Mouse (Mus musculus): ENCODE data around the gene Bmpr2.

Bmpr2 gene

DNA sequence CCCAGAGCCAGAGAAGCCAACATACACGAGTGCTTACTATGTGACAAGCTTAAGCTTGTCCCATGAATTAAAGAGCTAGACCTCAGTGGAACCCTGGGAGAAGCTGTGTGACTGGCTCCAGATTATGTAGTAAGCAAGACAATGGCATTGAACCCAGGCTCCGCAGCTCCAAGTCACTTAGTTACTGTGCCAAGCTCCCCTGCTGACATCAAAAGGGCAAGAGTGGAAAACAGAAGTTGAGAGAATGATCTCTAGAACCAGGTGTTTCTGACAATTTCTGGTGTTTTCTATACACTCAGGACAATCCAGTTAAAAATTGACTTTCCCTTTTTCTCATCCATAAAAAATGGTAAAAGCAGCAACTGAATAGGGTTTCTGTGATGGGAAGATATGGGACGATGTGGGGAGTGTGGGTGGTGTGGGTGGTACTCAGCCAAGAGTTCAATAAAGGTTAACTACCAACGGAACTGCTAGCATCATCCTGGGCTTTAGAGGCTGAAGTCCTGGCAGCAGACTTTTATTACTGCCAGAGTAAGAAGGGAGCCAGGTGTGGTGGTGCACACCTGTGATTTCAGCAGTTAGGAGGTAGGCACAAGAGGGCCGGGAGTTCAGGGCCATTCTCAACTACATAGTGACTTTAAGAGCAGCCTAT, 134.1 kb downstream of the Bmpr2 start:
- DNase-seq (ENCODE audit: low spot score in 2 of 2): no peak

- no peak for DNase-seq (ENCODE audit: low spot score in 2 of 2)
Observed at GRCm38 (mm10) chr1:59899679-59900078, 136.5 kb downstream of the Bmpr2 start.

GRCm38 (mm10) chr1:59901082-59901876, 138.1 kb downstream of the Bmpr2 start:
- DNase-seq (ENCODE audit: low spot score in 2 of 2): no peak

DNA sequence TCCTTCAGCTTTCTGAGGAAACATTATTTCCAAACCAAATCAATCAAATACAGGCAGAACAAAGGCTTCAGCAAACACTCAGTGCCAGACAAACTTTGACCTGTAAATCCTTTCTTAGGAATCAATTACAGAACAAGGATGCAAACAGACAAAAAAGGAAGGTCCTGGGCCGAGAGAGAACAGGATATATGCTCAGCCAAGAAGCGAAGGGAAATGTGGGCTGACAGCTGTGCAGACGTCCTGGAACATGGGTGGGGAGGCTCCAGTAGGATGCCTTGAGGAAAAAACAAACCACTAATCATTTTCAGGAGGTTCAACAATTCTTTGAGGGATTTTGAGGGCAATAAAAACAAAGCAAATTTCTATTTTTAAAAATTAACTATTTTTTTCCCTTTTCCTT, 139.4 kb downstream of the Bmpr2 start:
- DNase-seq (ENCODE audit: low spot score in 2 of 2): no peak

DNA sequence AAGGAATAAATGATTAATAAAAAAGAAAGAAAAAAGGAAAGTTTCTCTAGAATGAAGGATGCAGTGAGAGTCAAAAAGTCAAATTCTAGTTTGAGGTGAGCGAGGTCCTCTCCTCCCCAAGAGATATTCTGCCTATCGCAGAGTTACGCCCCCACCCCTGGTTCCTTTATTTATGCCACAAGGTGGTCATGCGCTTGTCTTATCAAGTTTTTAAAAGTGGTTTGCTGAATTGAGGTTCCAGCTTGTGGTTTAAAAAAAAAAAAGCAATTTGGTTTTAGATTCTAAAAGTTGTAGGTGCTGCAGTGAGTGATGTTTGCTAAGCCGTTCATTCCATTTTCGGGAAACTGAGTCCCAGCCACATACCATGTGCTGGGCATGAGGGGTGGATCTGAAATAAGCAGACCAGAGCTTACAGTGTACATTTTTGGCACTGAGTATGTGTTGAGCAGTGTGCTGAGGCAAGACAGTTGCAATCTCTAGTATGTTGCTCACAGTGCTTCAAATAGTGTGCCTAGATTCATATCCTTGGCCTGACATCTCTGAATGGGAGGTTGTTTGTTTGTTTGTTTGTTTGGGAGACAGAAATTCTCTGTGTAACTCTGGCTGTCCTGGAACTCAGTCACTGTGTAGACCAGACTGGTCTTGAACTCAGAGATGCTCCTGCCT, 141.6 kb downstream of the Bmpr2 start:
- DNase-seq (ENCODE audit: low spot score in 2 of 2): no peak

- DNase-seq (ENCODE audit: low spot score in 2 of 2): no peak
Observed at GRCm38 (mm10) chr1:59905916-59906315, 142.7 kb downstream of the Bmpr2 start.

- no peak for DNase-seq (ENCODE audit: low spot score in 2 of 2)
Observed at GRCm38 (mm10) chr1:59906819-59907521, 143.8 kb downstream of the Bmpr2 start.

- no peak for DNase-seq (ENCODE audit: low spot score in 2 of 2)
Observed at GRCm38 (mm10) chr1:59907700-59908099, 144.5 kb downstream of the Bmpr2 start.

DNA sequence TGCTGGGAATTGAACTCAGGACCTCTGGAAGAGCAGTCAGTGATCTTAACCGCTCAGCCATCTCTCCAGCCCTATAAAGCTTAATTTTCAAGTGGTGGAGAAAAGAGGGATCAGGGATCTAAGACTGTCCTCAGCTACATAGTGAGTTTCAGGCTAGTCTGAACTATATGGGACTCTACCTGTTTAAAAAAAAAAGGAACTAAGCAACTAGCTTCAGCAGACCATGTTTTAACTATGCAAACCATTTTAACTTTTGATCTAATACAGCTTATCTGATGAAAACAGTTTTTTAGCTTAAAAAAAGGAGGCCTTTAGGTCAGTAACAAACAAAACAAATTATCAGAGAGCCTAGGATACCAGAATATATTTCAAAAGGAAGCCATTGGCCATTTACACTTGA, 147.7 kb downstream of the Bmpr2 start:
- no peak for DNase-seq (ENCODE audit: low spot score in 2 of 2)

- DNase-seq (ENCODE audit: low spot score in 2 of 2): peak; percentile 99
Observed at GRCm38 (mm10) chr1:59912413-59913157, 149.4 kb downstream of the Bmpr2 start, which contains the start of gene Fam117b. Gene Fam117b, plus strand, starts transcription at chr1:59913006.

DNA sequence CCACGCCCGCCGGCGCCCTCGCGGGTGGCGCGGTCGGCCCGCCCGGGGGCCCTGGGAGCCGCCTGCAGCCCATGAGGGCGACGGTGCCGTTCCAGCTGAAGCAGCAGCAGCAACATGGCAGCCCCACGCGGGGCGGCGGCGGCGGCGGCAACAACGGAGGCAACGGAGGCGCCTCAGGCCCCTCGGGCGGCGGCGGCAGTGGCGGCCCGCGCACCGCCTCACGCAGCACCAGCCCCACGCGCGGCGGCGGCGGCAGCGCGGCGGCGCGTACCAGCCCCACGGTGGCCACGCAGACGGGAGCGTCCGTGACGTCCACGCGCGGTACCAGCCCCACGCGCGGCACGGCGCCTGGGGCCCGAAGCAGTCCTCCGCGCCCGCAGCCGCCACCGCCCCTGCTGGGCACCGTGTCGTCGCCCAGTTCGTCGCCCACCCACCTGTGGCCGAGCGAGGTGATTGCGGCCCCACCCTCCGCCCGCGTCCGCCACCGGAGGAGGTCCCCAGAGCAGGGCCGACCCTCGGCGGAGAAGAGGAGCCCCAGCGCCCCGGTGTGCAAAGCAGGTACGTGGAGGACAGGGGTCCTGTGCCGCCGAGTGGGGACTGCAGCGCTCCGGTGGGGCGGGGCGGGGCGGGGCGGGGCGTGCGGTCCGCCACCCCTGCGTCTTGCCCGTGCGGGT, 150.1 kb downstream of the Bmpr2 start:
- peak; percentile 77 to 81 for DNase-seq (ENCODE audit: low spot score in 2 of 2)

- no peak for DNase-seq (ENCODE audit: low spot score in 2 of 2)
Observed at GRCm38 (mm10) chr1:59913869-59914225, 150.6 kb downstream of the Bmpr2 start.

DNA sequence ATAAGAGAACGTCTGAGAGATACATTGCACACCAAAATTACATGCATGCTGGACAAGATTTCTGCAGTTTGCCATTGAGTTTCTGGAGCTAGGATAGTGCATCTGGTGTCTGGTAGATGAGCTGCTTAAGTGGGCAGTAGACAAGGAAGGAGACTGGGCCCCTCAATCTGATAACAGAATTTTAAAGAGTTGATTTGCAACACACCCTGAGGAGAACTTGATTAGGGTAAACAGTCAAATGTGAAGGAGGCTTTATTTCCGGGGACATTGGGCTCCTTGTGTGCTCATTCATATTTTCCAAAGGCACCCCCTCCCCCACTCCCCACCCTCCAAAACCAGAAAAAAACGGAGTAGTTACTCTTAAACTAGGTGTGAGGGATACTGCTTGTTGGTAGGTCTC, 151.6 kb downstream of the Bmpr2 start:
- DNase-seq (ENCODE audit: low spot score in 2 of 2): no peak

GRCm38 (mm10) chr1:59915843-59916610, 152.8 kb downstream of the Bmpr2 start:
- peak in 1 of 2 experiments; percentile 34 for DNase-seq (ENCODE audit: low spot score in 2 of 2)

GRCm38 (mm10) chr1:59917401-59917800, 154.2 kb downstream of the Bmpr2 start:
- no peak for DNase-seq (ENCODE audit: low spot score in 2 of 2)

- no peak for DNase-seq (ENCODE audit: low spot score in 2 of 2)
Observed at GRCm38 (mm10) chr1:59918075-59918474, 154.9 kb downstream of the Bmpr2 start.

GRCm38 (mm10) chr1:59923201-59923600, 160.0 kb downstream of the Bmpr2 start:
- no peak for DNase-seq (ENCODE audit: low spot score in 2 of 2)

GRCm38 (mm10) chr1:59923673-59924072, 160.5 kb downstream of the Bmpr2 start:
- DNase-seq (ENCODE audit: low spot score in 2 of 2): no peak

- DNase-seq (ENCODE audit: low spot score in 2 of 2): no peak
Observed at GRCm38 (mm10) chr1:59924411-59924810, 161.2 kb downstream of the Bmpr2 start.

DNA sequence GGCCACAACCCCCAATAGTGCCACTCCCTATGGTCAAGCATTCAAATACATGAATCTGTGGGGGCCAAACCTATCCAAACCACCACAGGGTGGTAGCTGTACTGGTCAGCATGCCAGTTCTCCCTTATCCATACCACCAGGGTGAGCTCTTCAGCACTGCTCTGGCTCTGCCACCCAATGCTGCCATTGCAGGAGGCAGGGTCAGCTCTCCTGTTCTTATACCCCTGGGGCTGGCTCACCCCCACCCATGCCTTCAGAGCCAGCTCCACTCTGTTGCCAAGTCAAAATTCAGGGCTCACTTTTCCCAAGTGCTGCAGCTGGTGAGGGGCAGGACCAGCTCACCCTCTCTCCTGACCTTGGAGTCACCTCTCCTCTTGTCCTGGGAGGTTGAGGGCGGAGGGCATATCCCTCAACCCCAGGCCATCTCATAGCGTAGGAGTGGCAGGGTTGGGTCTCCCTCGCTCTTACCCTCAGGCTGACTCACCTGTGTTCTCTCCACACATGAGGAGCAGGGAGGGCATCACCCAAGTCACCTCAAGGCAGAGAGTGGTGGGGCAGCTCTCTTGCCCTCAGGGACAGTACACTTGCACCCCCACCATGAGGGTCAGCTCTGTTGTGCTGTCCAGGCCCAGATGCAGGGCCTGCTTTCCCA, 162.9 kb downstream of the Bmpr2 start:
- DNase-seq (ENCODE audit: low spot score in 2 of 2): no peak

Measured in right cerebral cortex, postnatal 10 days (tissue).